Comparison of ENCODE assay signal across 8 mouse cellular contexts in the genomic region with DNA sequence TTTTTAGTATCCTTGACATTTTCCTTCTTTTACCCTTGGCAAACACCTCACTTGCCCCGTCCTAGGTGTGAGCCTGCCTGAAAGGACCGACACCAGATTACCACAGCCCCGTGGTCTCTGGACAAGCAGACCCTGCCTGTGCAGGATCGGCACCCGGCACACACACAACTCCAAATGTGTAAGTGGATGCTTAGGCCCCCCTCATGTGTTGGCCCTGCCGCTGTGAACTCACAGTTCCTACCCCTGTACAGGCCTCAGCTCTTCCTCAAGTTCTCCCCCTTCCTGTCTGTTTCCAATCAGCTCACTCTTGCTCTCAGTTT. TPM values are rescaled to one million over a fixed set of nuclear protein-coding genes. Genes with fewer than 3 reads are reported as not detected.
DNase-seq lines count a peak whose midpoint lies in the region; ATAC-seq and TF ChIP-seq lines count a peak whose summit lies in the region.

No protein-coding gene starts in this region.

- H3K9ac ChIP-seq in embryonic facial prominence, embryonic 14.5 days (ENCODE audit: low read depth, low read length) = no peak overlapping the region
- H3K9ac ChIP-seq in intestine, embryonic 15.5 days = 0 out of 2 replicates have a peak overlapping the region, but pooled peaks have one; percentile 31
- H3K9ac ChIP-seq in neural tube, embryonic 12.5 days = 0 out of 2 replicates have a peak overlapping the region, but pooled peaks have one; percentile 6

- no peak for ATAC-seq in embryonic facial prominence, embryonic 14.5 days (ENCODE audit: low read depth)
- ATAC-seq in intestine, embryonic 15.5 days = no peak
- ATAC-seq in neural tube, embryonic 12.5 days (ENCODE audit: low FRiP score, low read depth) = peak; percentile 1; the same call in 1 of the 2 replicates

- H3K4me2 ChIP-seq in embryonic facial prominence, embryonic 14.5 days (ENCODE audit: low read depth, low read length) = peak overlapping the region; percentile 45; the same call in 1 of the 2 replicates
- H3K4me2 ChIP-seq in intestine, embryonic 15.5 days (replicated peaks) = peak overlapping the region; percentile 44
- H3K4me2 ChIP-seq in neural tube, embryonic 12.5 days (replicated peaks) = peak overlapping the region; percentile 18; the same call in 1 of the 2 replicates

- no peak for TF ChIP-seq CTCF in layer of hippocampus, adult 2 months (conservative IDR thresholded peaks at IDR 0.05)

- H3K4me1 ChIP-seq in embryonic facial prominence, embryonic 14.5 days (ENCODE audit: control insufficient read depth, insufficient read depth, low read length) = peaks cover 46% of the 10 kb centered on the region
- H3K4me1 ChIP-seq in intestine, embryonic 15.5 days (replicated peaks) = peaks cover 35% of the 10 kb centered on the region
- peaks cover 44% of the 10 kb centered on the region for H3K4me1 ChIP-seq in neural tube, embryonic 12.5 days

- 41% methylated on average over 6 of the region's 6 CpGs for WGBS in embryonic facial prominence, embryonic 14.5 days
- 52% methylated on average over 6 of the region's 6 CpGs for WGBS in intestine, embryonic 15.5 days
- WGBS in neural tube, embryonic 12.5 days = 64% methylated on average over 6 of the region's 6 CpGs

- DNase-seq in layer of hippocampus, adult 2 months (ENCODE audit: low spot score in 2 of 2) = no peak
- DNase-seq in layer of hippocampus, adult 18-20 months (ENCODE audit: low spot score in 2 of 2) = no peak
- no peak for DNase-seq in embryonic facial prominence, embryonic 14.5 days (ENCODE audit: low spot score)
- DNase-seq in adipocyte (ENCODE audit: low spot score) = no peak
- no peak for DNase-seq in left cerebral cortex, adult 11 months (ENCODE audit: low spot score)
- no peak for DNase-seq in urinary bladder, postnatal 10 days (ENCODE audit: low spot score)

- H3K9me3 ChIP-seq in embryonic facial prominence, embryonic 14.5 days (ENCODE audit: control insufficient read depth, low read length) = no peaks in the 10 kb centered on the region
- no peaks in the 10 kb centered on the region for H3K9me3 ChIP-seq in intestine, embryonic 15.5 days
- no peaks in the 10 kb centered on the region for H3K9me3 ChIP-seq in neural tube, embryonic 12.5 days

- H3K27ac ChIP-seq in layer of hippocampus, adult 2 months = peak overlapping the region; percentile 93
- H3K27ac ChIP-seq in embryonic facial prominence, embryonic 14.5 days (replicated peaks; ENCODE audit: low read depth, low read length) = peak overlapping the region; percentile 98
- peak overlapping the region; percentile 93 for H3K27ac ChIP-seq in intestine, embryonic 15.5 days
- peak overlapping the region; percentile 65; the same call in 1 of the 2 replicates for H3K27ac ChIP-seq in neural tube, embryonic 12.5 days

- peaks cover 78% of the 10 kb centered on the region for H3K36me3 ChIP-seq in embryonic facial prominence, embryonic 14.5 days (ENCODE audit: control insufficient read depth, insufficient read depth, low read length)
- no peaks in the 10 kb centered on the region for H3K36me3 ChIP-seq in intestine, embryonic 15.5 days
- H3K36me3 ChIP-seq in neural tube, embryonic 12.5 days = peaks cover 6% of the 10 kb centered on the region

- no peak overlapping the region; the same call in 1 of the 2 replicates for H3K4me3 ChIP-seq in layer of hippocampus, adult 2 months
- 0 out of 2 replicates have a peak overlapping the region, but pooled peaks have one; percentile 3 for H3K4me3 ChIP-seq in embryonic facial prominence, embryonic 14.5 days (ENCODE audit: low read depth, low read length)
- H3K4me3 ChIP-seq in intestine, embryonic 15.5 days (replicated peaks) = 0 out of 2 replicates have a peak overlapping the region, but pooled peaks have one; percentile 10
- no peak overlapping the region for H3K4me3 ChIP-seq in neural tube, embryonic 12.5 days

- no peaks in the 10 kb centered on the region for H3K27me3 ChIP-seq in embryonic facial prominence, embryonic 14.5 days (replicated peaks; ENCODE audit: control insufficient read depth, insufficient read depth, low read length)
- H3K27me3 ChIP-seq in intestine, embryonic 15.5 days (replicated peaks) = peaks cover 11% of the 10 kb centered on the region; the same call in 1 of the 2 replicates
- peaks cover 38% of the 10 kb centered on the region for H3K27me3 ChIP-seq in neural tube, embryonic 12.5 days (replicated peaks)

RNA-seq across cellular contexts. Expression of gene G430095P16Rik, which starts 0.3 kb away (rescaled TPM):
- under 1 TPM in 1 of 2 experiments, not detected in 1; 0.54 TPM for total RNA-seq in layer of hippocampus, adult 2 months (2021)
- total RNA-seq in layer of hippocampus, adult 18-20 months (2021) = not detected
- 2.0 and 2.7 TPM in 2 replicates for polyA plus RNA-seq in embryonic facial prominence, embryonic 14.5 days (2014; fragmentation: Nextera tagmentation; extraction: Ambion mirVana)
- polyA plus RNA-seq in intestine, embryonic 15.5 days (2015; fragmentation: Nextera tagmentation; extraction: Ambion mirVana) = 3.1 and 3.7 TPM in 2 replicates
- 2.5 and 2.6 TPM in 2 replicates for polyA plus RNA-seq in neural tube, embryonic 12.5 days (2016; fragmentation: Nextera tagmentation; extraction: Ambion mirVana)

RNA-seq across cellular contexts. Expression of gene Lyl1, which starts 21.2 kb away (rescaled TPM):
- total RNA-seq in layer of hippocampus, adult 2 months (2021) = 1 to 10 TPM; 2.3 to 2.6 TPM
- total RNA-seq in layer of hippocampus, adult 18-20 months (2021) = 1 to 10 TPM; 2.0 to 2.2 TPM
- 5.8 and 6.8 TPM in 2 replicates for polyA plus RNA-seq in embryonic facial prominence, embryonic 14.5 days (2014; fragmentation: Nextera tagmentation; extraction: Ambion mirVana)
- 5.1 and 5.5 TPM in 2 replicates for polyA plus RNA-seq in intestine, embryonic 15.5 days (2015; fragmentation: Nextera tagmentation; extraction: Ambion mirVana)
- polyA plus RNA-seq in neural tube, embryonic 12.5 days (2016; fragmentation: Nextera tagmentation; extraction: Ambion mirVana) = 4.4 and 4.5 TPM in 2 replicates

RNA-seq across cellular contexts. Expression of gene Nacc1, which starts 34.8 kb away (rescaled TPM):
- 10 to 100 TPM; 91.8 to 93.9 TPM for total RNA-seq in layer of hippocampus, adult 2 months (2021)
- 10 to 100 TPM; 94.8 to 95.5 TPM for total RNA-seq in layer of hippocampus, adult 18-20 months (2021)
- 19.7 and 20.1 TPM in 2 replicates for polyA plus RNA-seq in embryonic facial prominence, embryonic 14.5 days (2014; fragmentation: Nextera tagmentation; extraction: Ambion mirVana)
- 14.8 and 17.0 TPM in 2 replicates for polyA plus RNA-seq in intestine, embryonic 15.5 days (2015; fragmentation: Nextera tagmentation; extraction: Ambion mirVana)
- 17.2 and 19.2 TPM in 2 replicates for polyA plus RNA-seq in neural tube, embryonic 12.5 days (2016; fragmentation: Nextera tagmentation; extraction: Ambion mirVana)

RNA-seq across cellular contexts. Expression of gene Trmt1, which starts 36.4 kb away (rescaled TPM):
- total RNA-seq in layer of hippocampus, adult 2 months (2021) = 100 to 1,000 TPM; 109 to 113 TPM
- total RNA-seq in layer of hippocampus, adult 18-20 months (2021) = 100 to 1,000 TPM in 1 of 2 experiments, 10 to 100 TPM in 1; 96.9 to 108 TPM
- 55.8 and 73.2 TPM in 2 replicates for polyA plus RNA-seq in embryonic facial prominence, embryonic 14.5 days (2014; fragmentation: Nextera tagmentation; extraction: Ambion mirVana)
- 59.9 and 68.3 TPM in 2 replicates for polyA plus RNA-seq in intestine, embryonic 15.5 days (2015; fragmentation: Nextera tagmentation; extraction: Ambion mirVana)
- 58.5 and 59.1 TPM in 2 replicates for polyA plus RNA-seq in neural tube, embryonic 12.5 days (2016; fragmentation: Nextera tagmentation; extraction: Ambion mirVana)

RNA-seq across cellular contexts. Expression of gene Ier2, which starts 59.8 kb away (rescaled TPM):
- 1 to 10 TPM; 5.1 to 7.2 TPM for total RNA-seq in layer of hippocampus, adult 2 months (2021)
- 10 to 100 TPM in 1 of 2 experiments, 1 to 10 TPM in 1; 6.2 to 10.0 TPM for total RNA-seq in layer of hippocampus, adult 18-20 months (2021)
- polyA plus RNA-seq in embryonic facial prominence, embryonic 14.5 days (2014; fragmentation: Nextera tagmentation; extraction: Ambion mirVana) = 45.9 and 50.3 TPM in 2 replicates
- 84.2 and 85.5 TPM in 2 replicates for polyA plus RNA-seq in intestine, embryonic 15.5 days (2015; fragmentation: Nextera tagmentation; extraction: Ambion mirVana)
- polyA plus RNA-seq in neural tube, embryonic 12.5 days (2016; fragmentation: Nextera tagmentation; extraction: Ambion mirVana) = 72.4 and 72.8 TPM in 2 replicates

Comparison
In these comparisons a context has a peak if more than half of its experiments do, and no peak if none do; other contexts are left out.
1. H3K4me3 ChIP-seq: peak in embryonic facial prominence, embryonic 14.5 days (single experiment) and intestine, embryonic 15.5 days (single experiment); none in layer of hippocampus, adult 2 months (single experiment) and neural tube, embryonic 12.5 days (single experiment).
2. Peak in every context shown above with its lines, with median percentiles within 50 percentile points of each other: H3K27ac ChIP-seq and H3K4me2 ChIP-seq.